Mouse (Mus musculus) ES-Bruce4 (cell line): ENCODE data around the gene Supt4a.

Source experiments
- CTCF ChIP-seq: IDR thresholded peaks from one replicate; pipeline ENCODE4 v1.8.1; 2011; ENCODE audit warnings: low read depth, low read length
- POLR2A ChIP-seq: IDR thresholded peaks from one replicate; pipeline ENCODE4 v1.8.1; 2011; ENCODE audit warnings: low read length; ENCODE audit not compliant: insufficient read depth

DNA sequence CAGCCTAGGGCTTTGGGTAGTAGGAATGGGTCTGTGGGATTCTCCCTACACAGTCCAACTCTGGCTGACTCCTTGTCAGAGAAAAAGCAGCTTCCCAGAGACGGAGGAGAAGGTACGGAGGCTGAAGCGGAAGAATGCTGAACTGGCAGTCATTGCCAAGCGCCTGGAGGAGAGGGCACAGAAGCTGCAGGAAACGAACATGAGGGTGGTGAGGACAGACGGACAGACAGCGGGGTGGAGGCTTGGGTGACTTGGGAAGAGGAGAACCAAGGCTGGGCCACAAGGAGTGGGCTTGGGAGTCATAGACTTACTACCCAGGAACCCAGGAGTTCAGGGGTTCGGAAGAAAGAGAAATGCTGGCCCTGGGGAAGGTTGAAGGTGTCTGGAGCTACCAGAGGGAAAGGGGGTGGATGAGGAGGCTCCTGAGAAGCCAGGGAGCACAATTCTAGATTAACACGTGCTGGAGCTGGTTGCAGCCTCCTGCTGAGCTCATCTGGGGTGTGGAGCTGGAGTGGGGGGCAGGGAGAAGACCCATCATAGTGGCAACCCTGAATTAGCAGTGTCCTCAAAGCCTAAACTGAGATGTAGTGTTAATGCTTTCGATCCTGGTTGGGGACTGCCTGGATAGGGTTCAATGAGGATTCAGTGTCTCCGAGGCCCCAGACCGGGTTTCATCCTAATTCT, 25.5 kb downstream of the Supt4a start:
- TF ChIP-seq POLR2A = no peak
- no peak for TF ChIP-seq CTCF
